Mouse (Mus musculus) ovary, adult 10 weeks (tissue): ENCODE results near the gene Gria4. TPM values are rescaled to one million over a fixed set of nuclear protein-coding genes. Genes with fewer than 3 reads are reported as not detected.

ENCODE experiments used
- polyA plus RNA-seq: library from polyadenylated mRNA; stranded (reverse); fragments of 350-450 nt; fragmentation: Illumina TruSeq; extraction: RNeasy Lipid Tissue Mini Kit (QIAGEN cat#74804); gene quantifications from one replicate; pipeline ENCODE4 v1.2.3, GENCODE M21; 2014

The Gria4 gene
- polyA plus RNA-seq = 1.9 TPM

DNA sequence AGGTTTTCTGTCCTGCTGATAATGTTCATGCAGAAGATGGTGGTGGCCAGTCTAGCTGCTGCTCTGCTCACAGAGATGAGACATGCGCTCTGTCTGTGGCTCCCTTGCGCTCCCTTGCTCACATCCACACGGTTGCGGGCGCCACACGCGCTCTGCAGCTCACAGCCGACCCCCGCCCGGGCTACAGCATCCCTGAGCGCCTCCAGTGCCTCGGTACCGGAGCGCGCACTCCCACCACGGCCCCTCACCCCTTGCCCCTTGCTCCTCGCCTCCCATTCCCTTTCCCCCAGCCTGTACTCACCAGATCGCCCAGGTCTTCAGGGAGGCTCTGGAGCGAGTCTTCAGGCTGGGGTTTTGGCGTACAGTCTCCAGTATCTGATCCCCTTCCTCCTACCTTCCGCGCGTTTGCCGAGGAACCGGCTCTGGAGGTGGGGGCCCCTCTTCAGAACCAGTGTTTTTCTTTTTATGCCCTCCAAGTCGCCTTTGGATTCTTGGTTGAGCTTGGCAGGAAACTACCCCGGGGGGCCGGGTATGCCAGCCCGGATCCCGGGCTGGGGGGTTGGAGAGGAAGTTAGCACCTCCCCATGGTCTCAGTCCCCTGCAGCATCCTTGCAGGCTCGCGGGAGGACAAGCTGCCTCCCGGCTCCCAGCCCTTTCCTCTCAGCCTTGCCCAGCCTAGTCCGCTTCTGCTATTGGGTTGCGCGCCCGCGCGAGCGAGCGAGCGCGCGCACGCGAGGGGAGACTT, at the start of gene Gria4:
TSS of gene Gria4 (minus strand) at position 691 of the 745 bp plus-strand sequence.

DNA sequence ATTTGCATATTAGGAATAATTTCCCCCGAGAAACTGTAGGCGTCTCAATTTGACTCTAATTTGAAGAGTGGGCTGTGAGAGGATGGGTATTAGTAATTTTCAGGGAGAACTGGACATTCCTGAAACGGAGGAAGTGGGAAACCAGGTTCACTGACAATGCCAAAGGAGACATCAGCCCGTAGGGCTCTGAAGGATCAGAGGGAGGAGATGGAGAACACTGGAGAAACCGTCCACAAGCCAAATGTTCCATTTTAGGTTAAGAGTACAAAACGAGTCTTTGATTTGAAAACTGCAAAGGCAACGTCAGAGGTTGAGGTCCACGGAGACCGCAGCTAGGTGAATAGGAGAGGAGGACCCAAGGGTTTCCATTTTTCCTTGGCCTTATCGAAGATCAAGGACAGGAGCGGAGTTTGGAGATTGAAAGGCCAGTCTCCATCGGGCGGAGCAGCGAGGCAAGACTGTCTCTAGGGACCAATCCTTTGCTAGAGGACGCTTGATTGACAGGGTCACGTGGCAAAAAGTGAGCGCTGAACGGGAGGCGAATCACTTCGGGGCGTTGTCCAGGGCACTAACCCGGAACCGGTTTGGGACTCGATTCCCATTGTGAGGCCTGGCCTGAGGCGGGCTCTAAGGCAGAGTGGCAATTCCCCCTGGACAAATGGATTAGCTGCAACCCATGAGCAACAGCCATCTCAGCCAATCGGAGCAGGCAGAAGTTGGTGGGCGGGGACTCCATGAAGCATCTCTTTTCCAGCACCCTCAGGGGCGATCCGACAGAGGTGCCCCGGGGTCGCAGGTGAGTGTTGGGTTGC, 420.0 kb downstream of the Gria4 start, which contains the start of gene Msantd4:
TSS of gene Msantd4 (plus strand) at position 735 of the 812 bp plus-strand sequence.

